9 mouse cellular contexts compared by ENCODE assay signal in genomic region chr14:57509554-57509953, GRCm38 (mm10). TPM values are rescaled to one million over a fixed set of nuclear protein-coding genes. Genes with fewer than 3 reads are reported as not detected.
A peak's percentile ranks its signal among the peaks of the same experiment; 100 is the strongest.
DNase-seq lines count a peak whose midpoint lies in the region; ATAC-seq and TF ChIP-seq lines count a peak whose summit lies in the region.
"Had no signal": no experiment of that assay in that cellular context is flagged by ENCODE, and none has a peak within 500 bp of the region (broad histone marks: within the 10 kb centered on the region; RNA-seq: fewer than 3 reads in every experiment).

No protein-coding gene starts in this region.

- H3K27ac ChIP-seq in forebrain, postnatal 0 days (ENCODE audit: low read depth, low read length): no peak overlapping the region
- no peak overlapping the region for H3K27ac ChIP-seq in forebrain, embryonic 11.5 days (ENCODE audit: low read depth, low read length)
- no peak overlapping the region for H3K27ac ChIP-seq in liver, adult 2 months (replicated peaks; ENCODE audit: insufficient read depth, low read depth, low read length)
- no peak overlapping the region for H3K27ac ChIP-seq in midbrain, embryonic 15.5 days

- H3K36me3 ChIP-seq in forebrain, postnatal 0 days (ENCODE audit: insufficient read depth): 0 out of 2 replicates have a peak, but pooled peaks cover 18% of the 10 kb centered on the region
- H3K36me3 ChIP-seq in forebrain, embryonic 11.5 days (ENCODE audit: control insufficient read depth, insufficient read depth, low read length): no peaks in the 10 kb centered on the region
- no peaks in the 10 kb centered on the region for H3K36me3 ChIP-seq in liver, adult 2 months (ENCODE audit: control insufficient read depth, insufficient read depth, low read length)
- no peaks in the 10 kb centered on the region for H3K36me3 ChIP-seq in midbrain, embryonic 15.5 days (replicated peaks)

- no peaks in the 10 kb centered on the region for H3K9me3 ChIP-seq in forebrain, postnatal 0 days (ENCODE audit: low read length)
- H3K9me3 ChIP-seq in forebrain, embryonic 11.5 days (ENCODE audit: control insufficient read depth, low read length): no peaks in the 10 kb centered on the region
- no peaks in the 10 kb centered on the region for H3K9me3 ChIP-seq in midbrain, embryonic 15.5 days

- H3K79me2 ChIP-seq in liver, adult 2 months (ENCODE audit: control insufficient read depth, insufficient read depth, low read length): no peaks in the 10 kb centered on the region

- ATAC-seq in forebrain, postnatal 0 days: peak; percentile 92
- ATAC-seq in forebrain, embryonic 11.5 days (replicated peaks; ENCODE audit: low FRiP score): no peak
- ATAC-seq in midbrain, embryonic 15.5 days (replicated peaks): peak; percentile 80
- no peak for ATAC-seq in erythroid progenitor cell, adult 5-6 weeks (replicated peaks; ENCODE audit: low FRiP score, poor library complexity, severe bottlenecking)

- no peaks in the 10 kb centered on the region for H3K4me1 ChIP-seq in forebrain, postnatal 0 days (ENCODE audit: insufficient read depth)
- no peaks in the 10 kb centered on the region for H3K4me1 ChIP-seq in forebrain, embryonic 11.5 days (replicated peaks; ENCODE audit: control insufficient read depth, insufficient read depth, low read length)
- no peaks in the 10 kb centered on the region for H3K4me1 ChIP-seq in liver, adult 2 months (ENCODE audit: control insufficient read depth, insufficient read depth, low read length)
- no peaks in the 10 kb centered on the region for H3K4me1 ChIP-seq in midbrain, embryonic 15.5 days

- H3K4me3 ChIP-seq in forebrain, postnatal 0 days (ENCODE audit: low read depth, low read length): no peak overlapping the region
- no peak overlapping the region for H3K4me3 ChIP-seq in forebrain, embryonic 11.5 days (ENCODE audit: low read depth, low read length)
- no peak overlapping the region for H3K4me3 ChIP-seq in liver, adult 2 months (ENCODE audit: insufficient read depth, low read depth, low read length)
- no peak overlapping the region for H3K4me3 ChIP-seq in midbrain, embryonic 15.5 days

- H3K9ac ChIP-seq in forebrain, postnatal 0 days: no peak overlapping the region
- H3K9ac ChIP-seq in forebrain, embryonic 11.5 days (ENCODE audit: low read length): no peak overlapping the region
- H3K9ac ChIP-seq in liver, adult 2 months (ENCODE audit: low read depth, low read length): no peak overlapping the region
- H3K9ac ChIP-seq in midbrain, embryonic 15.5 days: no peak overlapping the region

- 42% methylated on average over 6 of the region's 6 CpGs for WGBS in forebrain, postnatal 0 days
- WGBS in forebrain, embryonic 11.5 days: 79% methylated on average over 6 of the region's 6 CpGs
- WGBS in liver, adult 2 months: 25% methylated on average over 6 of the region's 6 CpGs
- whole genome bisulfite sequencing in midbrain, embryonic 15.5 days: 67% methylated on average over 6 of the region's 6 CpGs

- H3K4me2 ChIP-seq in forebrain, postnatal 0 days (ENCODE audit: low read depth): no peak overlapping the region
- no peak overlapping the region for H3K4me2 ChIP-seq in forebrain, embryonic 11.5 days (ENCODE audit: low read depth, low read length, severe bottlenecking)
- H3K4me2 ChIP-seq in midbrain, embryonic 15.5 days: no peak overlapping the region

- peak; percentile 34 for DNase-seq in forebrain, postnatal 0 days
- no peak for DNase-seq in forebrain, embryonic 11.5 days (ENCODE audit: low spot score)
- DNase-seq in liver, adult 2 months (ENCODE audit: extremely low read depth, low read depth, low spot score): peak; percentile 43
- no peak for DNase-seq in liver
- peak; percentile 35 for DNase-seq in layer of hippocampus, adult 9-11 months
- DNase-seq in heart, adult 9 months (ENCODE audit: low spot score in 2 of 2): no peak
- DNase-seq: cerebellum, adult 2 months had no signal

- no peak; the same call in 1 of the 2 replicates for TF ChIP-seq CTCF in forebrain, postnatal 0 days (IDR thresholded peaks at IDR 0.05; ENCODE audit: low read depth)
- TF ChIP-seq CTCF in liver, adult 2 months (IDR thresholded peaks at IDR 0.05; ENCODE audit: low read depth, low read length): no peak

- no peaks in the 10 kb centered on the region for H3K27me3 ChIP-seq in forebrain, postnatal 0 days (ENCODE audit: insufficient read depth, low read length)
- H3K27me3 ChIP-seq in forebrain, embryonic 11.5 days (ENCODE audit: control insufficient read depth, insufficient read depth, low read length): no peaks in the 10 kb centered on the region
- H3K27me3 ChIP-seq in liver, adult 2 months (ENCODE audit: control insufficient read depth, insufficient read depth, low read length): no peaks in the 10 kb centered on the region
- H3K27me3 ChIP-seq in midbrain, embryonic 15.5 days (replicated peaks): no peaks in the 10 kb centered on the region

- no peak for TF ChIP-seq POLR2A in liver, adult 2 months (IDR thresholded peaks at IDR 0.05; ENCODE audit: extremely low read depth, insufficient read depth, low read length)

RNA-seq across cellular contexts. Expression of gene Il17d, which starts 15.0 kb away (rescaled TPM):
- total RNA-seq in forebrain, postnatal 0 days (2014; rRNA removed): 38.8 and 47.6 TPM in 2 replicates
- 8.5 and 9.8 TPM in 2 replicates for polyA plus RNA-seq in forebrain, postnatal 0 days (2015; fragmentation: Nextera tagmentation; extraction: Ambion mirVana)
- 1.1 and 1.3 TPM in 2 replicates for polyA plus RNA-seq in forebrain, embryonic 11.5 days (2014; fragmentation: Nextera tagmentation; extraction: Ambion mirVana)
- not detected in 2 replicates for total RNA-seq in liver, adult 2 months (2014; rRNA removed)
- 0.17 TPM in 2 replicates for polyA plus RNA-seq in liver, adult 2 months (2012; rRNA removed)
- polyA plus RNA-seq in midbrain, embryonic 15.5 days (2015; fragmentation: Nextera tagmentation; extraction: Ambion mirVana): 6.9 and 7.0 TPM in 2 replicates
- not detected in 2 replicates for total RNA-seq in erythroid progenitor cell, adult 5-6 weeks (2015; ENCODE audit: low replicate concordance)
- total RNA-seq in erythroid progenitor cell, adult 5-6 weeks (2017; ENCODE audit: low replicate concordance): not detected in 2 replicates

Comparison
In these comparisons a context has a peak if more than half of its experiments do, and no peak if none do; other contexts are left out.
1. ATAC-seq: peak in forebrain, postnatal 0 days (single experiment) and midbrain, embryonic 15.5 days (single experiment); none in forebrain, embryonic 11.5 days (single experiment) and erythroid progenitor cell, adult 5-6 weeks (single experiment).
2. DNase-seq: peak in forebrain, postnatal 0 days (single experiment), liver, adult 2 months (single experiment) and layer of hippocampus, adult 9-11 months (single experiment); none in forebrain, embryonic 11.5 days (single experiment), liver (single experiment) and heart, adult 9 months (0 of 2).